Mouse (Mus musculus) gastrocnemius, adult 2 months (tissue): Measurements from ENCODE around the gene Gm572. TPM values are rescaled to one million over a fixed set of nuclear protein-coding genes. Genes with fewer than 3 reads are reported as not detected.

Experiments used
- DNase-seq: peaks from one replicate; pipeline ENCODE4 v3.0.0; 2022
- H3K27ac ChIP-seq: fragments of 200-600 bp; 2 replicates; pipeline ENCODE4 v1.8.1; 2022; ENCODE audit warnings: mild to moderate bottlenecking
- H3K4me3 ChIP-seq: fragments of 200-600 bp; 2 replicates; pipeline ENCODE4 v1.8.1; 2022; ENCODE audit warnings: mild to moderate bottlenecking, moderate library complexity
- CTCF ChIP-seq: fragments of 200-600 bp; IDR thresholded peaks from 2 replicates; pipeline ENCODE4 v1.8.1; 2022; ENCODE audit warnings: antibody characterized with exemption, mild to moderate bottlenecking, moderate library complexity
- intact Hi-C: fragments of 180-260 bp; cut with DNase I; formaldehyde crosslinking; loops from one replicate; pipeline ENCODE4 v1.15.1; 2025
- long read RNA-seq, 2 experiments: library from polyadenylated mRNA; stranded (forward); transcript quantifications; one replicate each; pipeline ENCODE4 v2.0.0; 2021
- total RNA-seq, 2 experiments: library from RNA; stranded (reverse); gene quantifications; 2 replicates each; pipeline ENCODE4 v1.2.3; 2021

Gene Gm572
- total RNA-seq, result 1 to 10 TPM; 6.1 to 6.8 TPM
- long read RNA-seq, experiment 1, partial matches to known transcripts, result 0 of 1 reads
- long read RNA-seq, experiment 1, other reads (novel, unspliced or antisense), result 1 of 1 reads
- long read RNA-seq, experiment 2, partial matches to known transcripts, result 1 of 2 reads
- long read RNA-seq, experiment 2, other reads (novel, unspliced or antisense), result 1 of 2 reads

- intact Hi-C loops, result no loop called here
- no peak for DNase-seq
- Histone ChIP-seq H3K27ac (peak within 1 kb of the TSS; percentile 55; the same call in 1 of the 2 replicates), H3K4me3 (peak within 1 kb of the TSS; percentile 65)
- no peak for TF ChIP-seq CTCF
These were observed at the start of gene Gm572 for GRCm38 (mm10) chr4:148643291-148644156. Gm572 (plus strand) TSS chr4:148643317.

GRCm38 (mm10) chr4:148593996-148594395, 49.1 kb upstream of the Gm572 start:
- intact Hi-C loops, result no loop called here
- H3K4me3 ChIP-seq, result no peak overlapping the region
- no peak for TF ChIP-seq CTCF
- no peak overlapping the region for H3K27ac ChIP-seq
- no peak for DNase-seq

GRCm38 (mm10) chr4:148595916-148596315, 47.2 kb upstream of the Gm572 start:
- intact Hi-C loops, result no loop called here
- H3K27ac ChIP-seq, result no peak overlapping the region
- no peak for DNase-seq
- TF ChIP-seq CTCF, result no peak
- no peak overlapping the region for H3K4me3 ChIP-seq

GRCm38 (mm10) chr4:148596731-148597130, 46.4 kb upstream of the Gm572 start:
- DNase-seq, result no peak
- intact Hi-C loops, result no loop called here

GRCm38 (mm10) chr4:148598826-148599225, 44.3 kb upstream of the Gm572 start:
- peak; percentile 6 for DNase-seq
- no peak overlapping the region for H3K4me3 ChIP-seq
- no peak overlapping the region for H3K27ac ChIP-seq
- intact Hi-C loops, result no loop called here
- TF ChIP-seq CTCF, result no peak

More at GRCm38 (mm10) chr4:148596731-148597130, 46.4 kb upstream of the Gm572 start:
- TF ChIP-seq CTCF, result no peak
- no peak overlapping the region for H3K4me3 ChIP-seq
- H3K27ac ChIP-seq, result no peak overlapping the region

GRCm38 (mm10) chr4:148600316-148600715, 42.8 kb upstream of the Gm572 start:
- Histone ChIP-seq H3K27ac (no peak overlapping the region), H3K4me3 (no peak overlapping the region)
- no peak for TF ChIP-seq CTCF
- DNase-seq, result no peak
- intact Hi-C loops, result no loop called here

GRCm38 (mm10) chr4:148601871-148602270, 41.2 kb upstream of the Gm572 start:
- no peak overlapping the region for H3K4me3 ChIP-seq

GRCm38 (mm10) chr4:148602357-148603120, 40.6 kb upstream of the Gm572 start, which contains the start of gene Masp2:
Masp2 (plus strand) TSS chr4:148602554.
- TF ChIP-seq CTCF, result no peak
- Histone ChIP-seq H3K27ac (no peak within 1 kb of the TSS), H3K4me3 (no peak within 1 kb of the TSS)
- intact Hi-C loops, result no loop called here
- no peak for DNase-seq

More at GRCm38 (mm10) chr4:148601871-148602270, 41.2 kb upstream of the Gm572 start:
- no peak overlapping the region for H3K27ac ChIP-seq
- intact Hi-C loops, result no loop called here
- no peak for DNase-seq
- no peak for TF ChIP-seq CTCF

- TF ChIP-seq CTCF, result no peak
- intact Hi-C loops, result no loop called here
- no peak overlapping the region for H3K4me3 ChIP-seq
- H3K27ac ChIP-seq, result no peak overlapping the region
- DNase-seq, result peak; percentile 6
These were observed 39.6 kb upstream of the Gm572 start for GRCm38 (mm10) chr4:148603376-148604139.

- intact Hi-C loops, result no loop called here
- no peak overlapping the region for H3K27ac ChIP-seq
- no peak overlapping the region for H3K4me3 ChIP-seq
- no peak for TF ChIP-seq CTCF
- DNase-seq, result peak; percentile 8
These were observed 39.0 kb upstream of the Gm572 start for GRCm38 (mm10) chr4:148604141-148604540.

- peak; percentile 68 for DNase-seq
- peak; percentile 74 for TF ChIP-seq CTCF
- intact Hi-C loops, result no loop called here
- Histone ChIP-seq H3K27ac (no peak overlapping the region), H3K4me3 (no peak overlapping the region)
These were observed 38.5 kb upstream of the Gm572 start for GRCm38 (mm10) chr4:148604541-148605165.
